Mouse (Mus musculus) hindbrain, embryonic 11.5 days (tissue): Measurements from ENCODE around the gene Gm20479. TPM values are rescaled to one million over a fixed set of nuclear protein-coding genes. Genes with fewer than 3 reads are reported as not detected.

ENCODE experiments used
- ATAC-seq: fragments of 200-750 bp; cut with Nextera tagmentation; 2 replicates; pipeline ENCODE4 v1.8.0; 2017; ENCODE audit warnings: mild to moderate bottlenecking, moderate TSS enrichment, moderate library complexity; ENCODE audit not compliant: low FRiP score
- DNase-seq: peaks from one replicate; pipeline ENCODE4 v3.0.0-alpha.2; 2015; ENCODE audit warnings: low spot score
- H3K27ac ChIP-seq: fragments of 300-500 bp; sonication (generic); 2 replicates; pipeline ENCODE4 v1.5.1; 2014; ENCODE audit warnings: mild to moderate bottlenecking, low read depth, low read length
- H3K27me3 ChIP-seq: fragments of 300-500 bp; sonication (generic); 2 replicates; pipeline ENCODE4 v1.6.1; 2014; ENCODE audit warnings: mild to moderate bottlenecking, low read length, moderate library complexity, mixed read lengths; ENCODE audit not compliant: control insufficient read depth, insufficient read depth
- H3K36me3 ChIP-seq: fragments of 300-500 bp; sonication (generic); 2 replicates; pipeline ENCODE4 v1.6.1; 2014; ENCODE audit warnings: mild to moderate bottlenecking, low read length, moderate library complexity, mixed read lengths; ENCODE audit not compliant: control insufficient read depth, insufficient read depth
- H3K4me1 ChIP-seq: fragments of 300-500 bp; sonication (generic); replicated peaks from 2 replicates; pipeline ENCODE4 v1.6.1; 2014; ENCODE audit warnings: low read length, mixed read lengths; ENCODE audit not compliant: control insufficient read depth, insufficient read depth
- H3K4me2 ChIP-seq: fragments of 300-500 bp; sonication (generic); replicated peaks from 2 replicates; pipeline ENCODE4 v1.6.1; 2014; ENCODE audit warnings: mild to moderate bottlenecking, low read depth, low read length
- H3K4me3 ChIP-seq: fragments of 300-500 bp; sonication (generic); 2 replicates; pipeline ENCODE4 v1.5.1; 2014; ENCODE audit warnings: low read depth, low read length
- H3K9ac ChIP-seq: fragments of 300-500 bp; sonication (generic); 2 replicates; pipeline ENCODE4 v1.6.1; 2014; ENCODE audit warnings: low read depth, low read length
- H3K9me3 ChIP-seq: fragments of 300-500 bp; sonication (generic); 2 replicates; pipeline ENCODE4 v1.6.1; 2016; ENCODE audit warnings: low read length; ENCODE audit not compliant: control insufficient read depth
- WGBS: fragments of 180-500 bp; shearing (Covaris S2); extraction: QIAGEN DNeasy Blood & Tissue Kit; methylation state at CpG from one replicate; pipeline ENCODE4 v1.1.7; 2014; 5-methylcytosine and 5-hydroxymethylcytosine counted together
- polyA plus RNA-seq: library from polyadenylated mRNA; unstranded; fragments of >200 nt; fragmentation: Nextera tagmentation; extraction: Ambion mirVana; gene quantifications from 2 replicates; pipeline ENCODE4 v1.2.1, GENCODE M21; 2014

Gm20479 gene
- polyA plus RNA-seq, 1 experiment from 2014 or later, result 0.57 TPM

DNA sequence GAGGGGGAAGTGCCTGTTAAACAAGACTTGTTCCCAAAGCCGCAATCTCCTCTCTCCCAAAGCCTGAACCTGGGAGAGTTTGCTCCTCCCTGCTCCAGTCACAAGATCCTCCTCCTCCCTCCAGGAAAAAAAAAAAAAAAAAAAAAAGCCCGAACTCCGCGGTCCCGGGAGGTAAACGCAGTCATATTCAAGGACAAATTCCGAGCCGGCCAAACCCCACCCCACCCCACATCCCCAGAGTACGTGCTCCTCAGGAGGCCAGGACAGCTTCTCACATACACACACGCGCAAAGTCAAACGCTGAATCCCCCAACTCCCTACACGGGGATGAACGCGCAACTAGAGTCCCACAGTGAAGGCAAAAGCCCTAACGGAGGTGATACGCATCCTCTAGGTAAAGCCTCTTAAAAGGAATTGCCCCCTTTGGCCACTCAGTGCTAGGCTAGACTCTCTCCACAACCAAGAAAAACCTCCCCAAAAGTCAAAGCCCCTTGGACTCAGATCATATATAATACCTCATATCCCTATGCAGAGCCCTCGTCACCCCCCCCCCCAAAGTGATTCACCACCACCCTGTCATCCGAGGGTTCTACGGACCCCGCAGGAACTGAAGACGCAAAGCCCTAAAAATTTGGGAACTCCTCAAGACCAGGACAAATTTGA lies 38.4 kb upstream of the Gm20479 start:
- no peak overlapping the region for H3K9ac ChIP-seq
- H3K4me3 ChIP-seq, result peak overlapping the region; percentile 50; the same call in 1 of the 2 replicates
- H3K27me3 ChIP-seq, result peaks cover 58% of the 10 kb centered on the region
- H3K4me2 ChIP-seq, result peak overlapping the region; percentile 80
- DNase-seq, result peak; percentile 18
- H3K27ac ChIP-seq, result no peak overlapping the region
- no peaks in the 10 kb centered on the region for H3K36me3 ChIP-seq
- ATAC-seq, result peak; percentile 30; the same call in 1 of the 2 replicates
- 3% methylated on average over 22 of the region's 22 CpGs for WGBS
- peaks cover 4% of the 10 kb centered on the region; the same call in 1 of the 2 replicates for H3K4me1 ChIP-seq
- no peaks in the 10 kb centered on the region for H3K9me3 ChIP-seq

DNA sequence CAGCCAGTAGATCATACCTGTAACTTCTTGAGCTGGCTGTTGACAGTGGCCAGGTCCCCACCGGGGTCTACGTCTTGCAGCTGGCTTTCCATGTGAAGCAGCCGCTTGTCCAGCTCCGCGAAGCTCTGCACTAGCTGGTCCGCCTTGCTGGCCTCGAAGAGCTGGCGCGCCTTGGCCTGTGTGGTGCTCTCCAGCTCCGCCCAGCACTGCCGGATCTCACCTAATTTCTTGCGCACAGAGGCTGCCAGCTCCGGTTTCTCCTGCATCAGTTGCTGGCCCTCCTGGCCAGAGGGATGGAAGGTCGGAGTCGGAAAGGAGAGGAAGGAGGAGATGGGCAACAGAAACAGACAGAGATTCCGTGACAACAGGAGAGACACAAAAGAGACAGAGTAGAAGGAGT lies 34.2 kb upstream of the Gm20479 start:
- Histone ChIP-seq H3K4me1 (peaks cover 3% of the 10 kb centered on the region; the same call in 1 of the 2 replicates), H3K9ac (no peak overlapping the region), H3K27me3 (peaks cover 40% of the 10 kb centered on the region), H3K27ac (no peak overlapping the region), H3K4me2 (no peak overlapping the region), H3K36me3 (no peaks in the 10 kb centered on the region), H3K9me3 (no peaks in the 10 kb centered on the region), H3K4me3 (no peak overlapping the region)
- DNase-seq (no peak), ATAC-seq (no peak)
- 51% methylated on average over 16 of the region's 16 CpGs for WGBS

GRCm38 (mm10) chr7:27389213-27389612 lies 32.0 kb upstream of the Gm20479 start:
- H3K27ac ChIP-seq, result no peak overlapping the region
- H3K4me2 ChIP-seq, result no peak overlapping the region
- WGBS, result 64% methylated on average over 6 of the region's 6 CpGs
- H3K9me3 ChIP-seq, result no peaks in the 10 kb centered on the region
- no peaks in the 10 kb centered on the region for H3K4me1 ChIP-seq
- H3K27me3 ChIP-seq, result peaks cover 18% of the 10 kb centered on the region
- no peak for ATAC-seq
- H3K36me3 ChIP-seq, result no peaks in the 10 kb centered on the region
- H3K9ac ChIP-seq, result no peak overlapping the region
- no peak overlapping the region for H3K4me3 ChIP-seq
- no peak for DNase-seq

GRCm38 (mm10) chr7:27384731-27385130 lies 27.5 kb upstream of the Gm20479 start:
- no peaks in the 10 kb centered on the region for H3K27me3 ChIP-seq
- ATAC-seq (no peak), DNase-seq (peak; percentile 81)
- no peak overlapping the region for H3K27ac ChIP-seq
- WGBS, result 33% methylated on average over 4 of the region's 4 CpGs
- no peak overlapping the region for H3K4me3 ChIP-seq
- no peak overlapping the region for H3K4me2 ChIP-seq
- H3K4me1 ChIP-seq, result no peaks in the 10 kb centered on the region
- no peaks in the 10 kb centered on the region for H3K9me3 ChIP-seq
- no peak overlapping the region for H3K9ac ChIP-seq
- H3K36me3 ChIP-seq, result no peaks in the 10 kb centered on the region

- no peaks in the 10 kb centered on the region for H3K27me3 ChIP-seq
- H3K36me3 ChIP-seq, result no peaks in the 10 kb centered on the region
- H3K9ac ChIP-seq, result no peak overlapping the region
- H3K4me1 ChIP-seq, result no peaks in the 10 kb centered on the region
- 64% methylated on average over 5 of the region's 5 CpGs for WGBS
- DNase-seq, result no peak
- no peak overlapping the region for H3K4me2 ChIP-seq
- H3K27ac ChIP-seq, result no peak overlapping the region
- H3K9me3 ChIP-seq, result no peaks in the 10 kb centered on the region
- no peak overlapping the region for H3K4me3 ChIP-seq
- ATAC-seq, result no peak
These were observed 26.9 kb upstream of the Gm20479 start for GRCm38 (mm10) chr7:27384134-27384533.

DNA sequence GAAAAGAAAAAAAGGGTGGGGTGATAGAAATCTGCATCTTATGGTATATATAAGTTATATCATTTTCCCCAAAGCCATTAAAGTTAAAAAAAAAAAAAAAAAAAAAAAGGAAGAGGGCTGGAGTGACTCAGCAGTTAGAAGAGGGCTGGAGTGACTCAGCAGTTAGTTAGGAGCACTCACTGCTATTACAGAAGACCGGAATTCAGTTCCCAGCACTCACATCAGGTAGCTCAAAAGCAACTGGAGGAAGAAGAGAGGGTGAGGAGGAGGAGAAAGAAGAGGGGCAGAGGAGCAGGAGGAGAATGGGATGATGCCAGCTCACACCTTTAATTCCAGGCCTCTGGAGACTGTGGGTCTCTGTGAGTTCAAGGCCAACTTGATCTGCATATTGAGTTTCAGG lies 26.0 kb upstream of the Gm20479 start:
- H3K9me3 ChIP-seq, result no peaks in the 10 kb centered on the region
- no peaks in the 10 kb centered on the region for H3K4me1 ChIP-seq
- WGBS, result 71% methylated on average over 1 of the region's 1 CpGs
- ATAC-seq, result no peak
- H3K4me2 ChIP-seq, result no peak overlapping the region
- no peaks in the 10 kb centered on the region for H3K27me3 ChIP-seq
- no peak overlapping the region for H3K9ac ChIP-seq
- no peak overlapping the region for H3K4me3 ChIP-seq
- no peak for DNase-seq
- no peak overlapping the region for H3K27ac ChIP-seq
- H3K36me3 ChIP-seq, result no peaks in the 10 kb centered on the region

- Histone ChIP-seq H3K27me3 (0 out of 2 replicates have a peak, but pooled peaks cover 2% of the 10 kb centered on the region), H3K4me2 (no peak overlapping the region), H3K9ac (no peak overlapping the region), H3K4me1 (no peaks in the 10 kb centered on the region), H3K36me3 (no peaks in the 10 kb centered on the region), H3K9me3 (no peaks in the 10 kb centered on the region), H3K4me3 (no peak overlapping the region), H3K27ac (no peak overlapping the region)
- ATAC-seq (no peak), DNase-seq (no peak)
- 67% methylated on average over 4 of the region's 4 CpGs for WGBS
These were observed 24.3 kb upstream of the Gm20479 start for GRCm38 (mm10) chr7:27381560-27381959.

GRCm38 (mm10) chr7:27381009-27381408 lies 23.8 kb upstream of the Gm20479 start:
- Histone ChIP-seq H3K4me2 (no peak overlapping the region), H3K4me1 (no peaks in the 10 kb centered on the region), H3K36me3 (no peaks in the 10 kb centered on the region), H3K9ac (no peak overlapping the region), H3K27me3 (peaks cover 5% of the 10 kb centered on the region; the same call in 1 of the 2 replicates), H3K9me3 (no peaks in the 10 kb centered on the region), H3K4me3 (no peak overlapping the region), H3K27ac (no peak overlapping the region)
- ATAC-seq (no peak), DNase-seq (no peak)
- WGBS, result 48% methylated on average over 1 of the region's 1 CpGs

- WGBS, result 73% methylated on average over 6 of the region's 6 CpGs
- H3K4me2 ChIP-seq, result no peak overlapping the region
- peaks cover 13% of the 10 kb centered on the region for H3K27me3 ChIP-seq
These were observed 22.6 kb upstream of the Gm20479 start for GRCm38 (mm10) chr7:27379836-27380235.

More at GRCm38 (mm10) chr7:27379836-27380235, 22.6 kb upstream of the Gm20479 start:
- Histone ChIP-seq H3K9ac (no peak overlapping the region), H3K27ac (no peak overlapping the region), H3K9me3 (no peaks in the 10 kb centered on the region), H3K4me3 (no peak overlapping the region), H3K36me3 (no peaks in the 10 kb centered on the region), H3K4me1 (no peaks in the 10 kb centered on the region)
- DNase-seq (no peak), ATAC-seq (no peak)
